Mouse (Mus musculus) stomach, postnatal 0 days (tissue): Measurements from ENCODE around the gene Etv5.

Experiments used
- CTCF ChIP-seq: IDR thresholded peaks from 2 replicates; pipeline ENCODE4 v1.5.1; 2016; ENCODE audit warnings: antibody characterized with exemption, low read depth, mild to moderate bottlenecking, moderate library complexity
- EP300 ChIP-seq: optimal IDR thresholded peaks from 2 replicates; pipeline ENCODE3; 2016; ENCODE audit warnings: antibody characterized with exemption

DNA sequence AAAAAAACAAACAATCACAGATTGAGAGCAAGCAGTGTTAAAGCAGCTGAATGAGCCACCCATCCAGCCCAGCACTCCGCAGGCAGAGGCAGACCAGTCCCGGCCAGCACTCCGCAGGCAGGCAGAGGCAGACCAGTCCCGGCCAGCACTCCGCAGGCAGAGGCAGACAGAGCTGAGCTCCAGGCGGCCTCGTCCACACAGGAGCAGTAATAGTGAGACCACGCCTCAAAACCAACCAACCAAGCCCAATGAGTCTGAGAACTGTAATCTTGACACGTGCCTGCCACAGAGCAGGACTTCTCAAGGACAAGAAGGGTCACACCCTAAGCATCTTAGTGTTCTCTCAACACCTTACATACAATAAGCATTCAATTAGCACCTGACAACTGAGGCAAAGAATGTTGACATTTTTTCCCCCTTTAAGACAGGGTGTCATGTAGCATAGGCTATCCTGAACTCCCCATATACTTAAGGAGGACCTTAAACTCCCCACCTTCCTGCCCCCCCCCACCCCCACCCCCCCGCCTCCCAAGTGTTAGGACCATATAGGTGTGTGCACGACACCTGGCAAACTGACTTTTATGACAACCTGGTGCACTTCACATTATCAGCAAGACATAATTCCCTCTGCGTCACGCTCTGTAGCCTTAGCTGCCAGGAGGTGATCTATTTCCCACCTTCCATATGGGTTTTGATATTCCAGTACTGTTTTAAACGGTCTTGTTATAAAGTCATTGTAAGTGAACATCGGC lies 44.2 kb downstream of the Etv5 start:
- no peak for TF ChIP-seq CTCF
- no peak for TF ChIP-seq EP300
